Mouse (Mus musculus): ENCODE measurements at regions not wholly inside any gene's neighbourhood (a gene's known extent, or its start where the extent isn't known, plus 50 kb on each side); places are given as distances from the start of the nearest gene placed in this dataset.

- DNase-seq (ENCODE audit: low spot score in 2 of 2), result peak; percentile 2
These were observed 492.0 kb downstream of the Gm21739 start for GRCm38 (mm10) chrY:43772246-43772645.
